Comparison of ENCODE assay signal across 7 mouse cellular contexts in the genomic region with DNA sequence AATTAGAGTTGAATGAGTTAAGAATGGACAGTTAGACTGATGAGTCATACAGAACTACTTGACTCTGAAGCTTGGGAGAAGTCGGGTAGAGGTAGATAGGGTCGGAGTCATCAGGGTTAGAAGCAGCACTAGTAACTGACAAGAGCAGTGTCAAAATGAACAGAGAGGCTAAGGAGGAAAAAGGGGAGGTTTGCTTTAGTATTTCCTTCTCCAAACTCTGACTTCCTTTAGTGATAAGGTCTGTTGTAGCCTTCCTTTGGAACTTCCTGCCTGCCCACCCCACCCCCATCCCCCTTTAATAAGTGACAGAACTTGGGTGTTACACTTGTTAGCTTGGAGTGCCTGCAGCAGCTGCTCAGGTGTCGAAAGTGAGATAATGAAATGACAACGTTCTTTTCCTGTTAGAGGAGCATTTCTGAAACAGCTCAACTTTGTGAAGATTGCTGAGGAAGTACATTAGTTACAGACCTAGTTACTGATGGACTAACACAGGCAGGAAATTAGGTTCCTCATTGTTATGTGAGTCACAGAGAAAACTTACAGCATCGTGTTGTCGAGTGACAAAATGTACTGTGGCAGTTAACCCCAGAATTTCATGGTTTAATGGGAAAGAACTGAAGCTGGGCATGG. TPM values are rescaled to one million over a fixed set of nuclear protein-coding genes. Genes with fewer than 3 reads are reported as not detected.
DNase-seq lines count a peak whose midpoint lies in the region; ATAC-seq and TF ChIP-seq lines count a peak whose summit lies in the region.

No protein-coding gene starts in this region.

- TF ChIP-seq EP300 in stomach, postnatal 0 days (optimal IDR thresholded peaks at IDR 0.05): no peak

- no peak for ATAC-seq in embryonic facial prominence, embryonic 12.5 days (ENCODE audit: insufficient number of reproducible peaks, insufficient read depth, low FRiP score, low TSS enrichment)
- peak; percentile 67 for ATAC-seq in liver, embryonic 11.5 days (replicated peaks; ENCODE audit: low FRiP score)
- peak; percentile 35; the same call in 1 of the 2 replicates for ATAC-seq in stomach, postnatal 0 days (ENCODE audit: low FRiP score, low TSS enrichment)

- TF ChIP-seq CTCF in spleen, adult 2 months (IDR thresholded peaks at IDR 0.05; ENCODE audit: extremely low read depth, insufficient read depth, insufficient read length, insufficient replicate concordance): no peak
- TF ChIP-seq CTCF in stomach, postnatal 0 days (IDR thresholded peaks at IDR 0.05; ENCODE audit: low read depth): no peak

- peak overlapping the region; percentile 68 for H3K27ac ChIP-seq in spleen, adult 2 months (ENCODE audit: insufficient read depth, low read length)
- no peak overlapping the region for H3K27ac ChIP-seq in embryonic facial prominence, embryonic 12.5 days
- H3K27ac ChIP-seq in liver, embryonic 11.5 days (ENCODE audit: low read depth, low read length): peak overlapping the region; percentile 85
- H3K27ac ChIP-seq in stomach, postnatal 0 days (replicated peaks): peak overlapping the region; percentile 56

- no peak overlapping the region for H3K9ac ChIP-seq in embryonic facial prominence, embryonic 12.5 days
- peak overlapping the region; percentile 42 for H3K9ac ChIP-seq in liver, embryonic 11.5 days (ENCODE audit: low read depth, low read length)
- peak overlapping the region; percentile 23; the same call in 1 of the 2 replicates for H3K9ac ChIP-seq in stomach, postnatal 0 days (ENCODE audit: low read length)

- H3K36me3 ChIP-seq in spleen, adult 2 months (ENCODE audit: control insufficient read depth, insufficient read depth, low read length): peaks cover 9% of the 10 kb centered on the region
- peaks cover 27% of the 10 kb centered on the region for H3K36me3 ChIP-seq in embryonic facial prominence, embryonic 12.5 days
- peaks cover 10% of the 10 kb centered on the region; the same call in 1 of the 2 replicates for H3K36me3 ChIP-seq in liver, embryonic 11.5 days (ENCODE audit: control insufficient read depth, insufficient read depth, low read length)
- 0 out of 2 replicates have a peak, but pooled peaks cover 3% of the 10 kb centered on the region for H3K36me3 ChIP-seq in stomach, postnatal 0 days (ENCODE audit: control insufficient read depth, insufficient read depth, low read length)

- no peaks in the 10 kb centered on the region for H3K27me3 ChIP-seq in spleen, adult 2 months (ENCODE audit: control insufficient read depth, insufficient read depth, low read length)
- no peaks in the 10 kb centered on the region for H3K27me3 ChIP-seq in embryonic facial prominence, embryonic 12.5 days
- H3K27me3 ChIP-seq in liver, embryonic 11.5 days (replicated peaks; ENCODE audit: control insufficient read depth, insufficient read depth, low read length): no peaks in the 10 kb centered on the region
- H3K27me3 ChIP-seq in stomach, postnatal 0 days (ENCODE audit: control insufficient read depth, insufficient read depth, low read length): no peaks in the 10 kb centered on the region

- intact Hi-C loops in left cerebral cortex, postnatal 4 days (cut with DNase I): loop anchor here (10.0 kb wide), 1 partner anchor 54 kb away; no protein-coding TSS in a partner anchor

- WGBS in spleen, adult 2 months: 3% methylated on average over 6 of the region's 6 CpGs
- 41% methylated on average over 6 of the region's 6 CpGs for WGBS in embryonic facial prominence, embryonic 12.5 days
- WGBS in liver, embryonic 11.5 days: 11% methylated on average over 6 of the region's 6 CpGs
- WGBS in stomach, postnatal 0 days: 19% methylated on average over 6 of the region's 6 CpGs

- peaks cover 7% of the 10 kb centered on the region for H3K4me1 ChIP-seq in spleen, adult 2 months (ENCODE audit: control insufficient read depth, insufficient read depth, insufficient read length)
- H3K4me1 ChIP-seq in embryonic facial prominence, embryonic 12.5 days: peaks cover 26% of the 10 kb centered on the region
- H3K4me1 ChIP-seq in liver, embryonic 11.5 days (replicated peaks; ENCODE audit: control insufficient read depth, insufficient read depth, low read length): peaks cover 35% of the 10 kb centered on the region
- no peaks in the 10 kb centered on the region; the same call in 1 of the 2 replicates for H3K4me1 ChIP-seq in stomach, postnatal 0 days (replicated peaks; ENCODE audit: control insufficient read depth, insufficient read depth)

- H3K4me3 ChIP-seq in spleen, adult 2 months (ENCODE audit: extremely low read depth, insufficient read depth, insufficient read length): no peak overlapping the region
- H3K4me3 ChIP-seq in embryonic facial prominence, embryonic 12.5 days: no peak overlapping the region
- peak overlapping the region; percentile 18 for H3K4me3 ChIP-seq in liver, embryonic 11.5 days (ENCODE audit: low read depth, low read length)
- no peak overlapping the region for H3K4me3 ChIP-seq in stomach, postnatal 0 days (ENCODE audit: low read depth, low read length)

- H3K9me3 ChIP-seq in embryonic facial prominence, embryonic 12.5 days: no peaks in the 10 kb centered on the region
- no peaks in the 10 kb centered on the region for H3K9me3 ChIP-seq in liver, embryonic 11.5 days (ENCODE audit: control insufficient read depth, low read length)
- H3K9me3 ChIP-seq in stomach, postnatal 0 days (ENCODE audit: control insufficient read depth, low read length): no peaks in the 10 kb centered on the region

- no peak for TF ChIP-seq POLR2A in spleen, adult 2 months (IDR thresholded peaks at IDR 0.05; ENCODE audit: low read depth, low read length)

- DNase-seq in spleen, adult 2 months (ENCODE audit: low read depth in 1 of 2, low spot score in 2 of 2): no peak
- no peak for DNase-seq in spleen, adult 18-20 months
- DNase-seq in liver, embryonic 11.5 days (ENCODE audit: low spot score): no peak
- peak; percentile 40 for DNase-seq in stomach, postnatal 0 days (ENCODE audit: low spot score)
- DNase-seq in gastrocnemius, adult 18-20 months (ENCODE audit: low spot score): no peak
- DNase-seq in left cerebral cortex, postnatal 4 days: no peak

- H3K4me2 ChIP-seq in embryonic facial prominence, embryonic 12.5 days (replicated peaks): 0 out of 2 replicates have a peak overlapping the region, but pooled peaks have one; percentile 10
- H3K4me2 ChIP-seq in liver, embryonic 11.5 days: peak overlapping the region; percentile 62
- H3K4me2 ChIP-seq in stomach, postnatal 0 days (replicated peaks; ENCODE audit: low read depth): 0 out of 2 replicates have a peak overlapping the region, but pooled peaks have one; percentile 3

RNA-seq across cellular contexts. Expression of a gene that starts 5.0 kb away (rescaled TPM):
- 9.9 and 10.0 TPM in 2 replicates for polyA plus RNA-seq in spleen, adult 2 months (2012; rRNA removed)
- 19.1 and 23.9 TPM in 2 replicates for polyA plus RNA-seq in embryonic facial prominence, embryonic 12.5 days (2016; fragmentation: Nextera tagmentation; extraction: Ambion mirVana)
- 13.6 and 15.1 TPM in 2 replicates for polyA plus RNA-seq in liver, embryonic 11.5 days (2014; fragmentation: Nextera tagmentation; extraction: Ambion mirVana)
- 5.9 TPM in 2 replicates for polyA plus RNA-seq in stomach, postnatal 0 days (2015; fragmentation: Nextera tagmentation; extraction: Ambion mirVana)
- total RNA-seq in gastrocnemius, adult 18-20 months (2021): 1 to 10 TPM; 8.4 to 9.2 TPM
- 10 to 100 TPM; 53.4 to 53.9 TPM for total RNA-seq in left cerebral cortex, postnatal 4 days (2021)

RNA-seq across cellular contexts. Expression of a gene that starts 59.5 kb away (rescaled TPM):
- 5.1 and 5.6 TPM in 2 replicates for polyA plus RNA-seq in spleen, adult 2 months (2012; rRNA removed)
- 7.6 TPM in 2 replicates for polyA plus RNA-seq in embryonic facial prominence, embryonic 12.5 days (2016; fragmentation: Nextera tagmentation; extraction: Ambion mirVana)
- polyA plus RNA-seq in liver, embryonic 11.5 days (2014; fragmentation: Nextera tagmentation; extraction: Ambion mirVana): 3.2 and 3.5 TPM in 2 replicates
- 3.1 and 3.2 TPM in 2 replicates for polyA plus RNA-seq in stomach, postnatal 0 days (2015; fragmentation: Nextera tagmentation; extraction: Ambion mirVana)
- 1 to 10 TPM; 3.0 to 3.8 TPM for total RNA-seq in gastrocnemius, adult 18-20 months (2021)
- 100 to 1,000 TPM; 109 to 110 TPM for total RNA-seq in left cerebral cortex, postnatal 4 days (2021)

Comparison
In these comparisons a context has a peak if more than half of its experiments do, and no peak if none do; other contexts are left out.
1. H3K4me2 ChIP-seq: peak in every context shown above with its lines; median percentile 62 in liver, embryonic 11.5 days; 10 in embryonic facial prominence, embryonic 12.5 days; 3 in stomach, postnatal 0 days.